Mouse (Mus musculus): Measurements from ENCODE around the gene Syndig1.

The Syndig1 gene

GRCm38 (mm10) chr2:149828911-149829310 lies at the start of gene Syndig1:
Syndig1 (plus strand) TSS chr2:149829211.
- DNase-seq (ENCODE audit: inconsistent ontology term), result no peak

GRCm38 (mm10) chr2:149798613-149799012 lies 30.4 kb upstream of the Syndig1 start:
- DNase-seq (ENCODE audit: inconsistent ontology term), result peak; percentile 7

DNA sequence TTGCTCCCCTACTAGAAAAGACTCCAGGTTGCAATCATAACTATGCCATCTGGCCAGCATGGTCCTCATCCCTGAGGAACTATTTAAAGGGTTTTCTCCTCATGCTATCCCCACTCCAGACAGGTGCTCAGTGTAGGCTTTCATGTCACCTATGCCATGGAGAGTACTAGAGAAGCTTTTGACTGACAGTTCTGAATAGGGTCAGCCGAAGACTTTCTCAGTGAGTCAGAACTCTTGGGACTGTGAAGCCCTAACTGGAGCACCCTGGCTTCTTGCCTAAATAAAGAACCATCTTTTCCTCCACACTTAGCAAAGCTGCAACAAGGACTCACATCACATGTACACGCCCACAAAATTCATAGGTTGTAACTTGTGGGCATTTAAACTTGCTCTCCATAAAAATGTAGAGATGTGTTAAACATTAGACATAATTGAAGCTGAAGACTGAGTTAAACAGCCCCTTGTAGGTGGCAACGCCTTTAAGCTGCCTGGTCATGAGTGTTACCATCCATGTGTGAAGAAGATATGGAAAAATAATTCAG lies 24.3 kb upstream of the Syndig1 start:
- DNase-seq (ENCODE audit: inconsistent ontology term), result no peak

GRCm38 (mm10) chr2:149805256-149805655 lies 23.8 kb upstream of the Syndig1 start:
- no peak for DNase-seq (ENCODE audit: inconsistent ontology term)

- no peak for DNase-seq (ENCODE audit: inconsistent ontology term)
Measured at GRCm38 (mm10) chr2:149812899-149813298, 16.1 kb upstream of the Syndig1 start.

DNA sequence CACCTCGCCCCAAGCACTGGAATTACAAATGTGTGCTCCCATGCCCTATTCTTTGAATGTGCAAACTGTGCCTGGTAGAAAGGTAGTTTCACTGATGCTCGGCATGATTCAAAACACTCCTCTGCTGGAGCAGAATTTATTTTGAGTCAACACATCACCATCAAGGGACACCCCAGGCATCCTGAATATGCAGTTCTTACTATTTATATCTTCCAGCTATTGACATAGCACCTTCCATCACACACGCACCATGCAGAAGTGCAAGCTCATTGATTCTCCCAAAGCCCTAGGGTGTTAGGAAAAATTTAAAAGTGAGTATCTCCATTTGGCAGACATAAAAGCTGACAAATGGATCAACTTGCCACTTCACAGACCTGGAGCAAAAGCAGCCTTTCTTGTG lies 10.6 kb upstream of the Syndig1 start:
- DNase-seq (ENCODE audit: inconsistent ontology term), result no peak

GRCm38 (mm10) chr2:149819751-149820150 lies 9.3 kb upstream of the Syndig1 start:
- DNase-seq (ENCODE audit: inconsistent ontology term), result no peak

- no peak for DNase-seq (ENCODE audit: inconsistent ontology term)
Measured at GRCm38 (mm10) chr2:149820201-149820600, 8.8 kb upstream of the Syndig1 start.

DNA sequence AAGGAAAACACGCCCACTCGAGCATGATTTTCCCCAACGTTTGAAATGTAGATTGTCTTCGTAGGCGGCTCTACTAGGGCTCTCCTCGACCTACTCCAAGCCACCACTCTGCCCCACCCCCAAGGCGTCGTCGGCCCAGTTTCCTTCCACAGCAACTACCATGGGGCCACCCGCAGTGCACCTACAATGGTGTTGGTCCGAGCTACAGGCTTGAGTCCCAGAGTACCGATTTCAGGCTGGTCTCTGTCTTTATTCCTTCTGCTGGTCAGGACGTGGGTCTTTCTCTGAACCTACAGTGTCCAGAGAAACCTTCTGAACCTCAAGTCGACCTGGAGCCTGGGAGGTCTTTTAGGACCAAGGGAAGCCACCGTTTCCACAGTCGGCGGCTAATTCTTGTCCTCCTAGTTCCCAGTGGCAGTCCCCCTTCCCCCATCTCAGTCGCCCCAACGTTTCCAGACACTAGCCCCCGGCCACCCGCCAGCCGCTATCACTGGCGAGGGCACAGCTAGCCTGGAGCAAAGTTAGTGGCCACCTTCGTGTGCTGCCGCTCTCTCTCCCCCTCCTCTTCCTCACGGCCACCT lies 1.0 kb downstream of the Syndig1 start:
- DNase-seq (ENCODE audit: inconsistent ontology term), result no peak

GRCm38 (mm10) chr2:149830536-149831458 lies 1.8 kb downstream of the Syndig1 start, which contains the start of gene C530025M09Rik:
C530025M09Rik (minus strand) TSS chr2:149831213.
- DNase-seq (ENCODE audit: inconsistent ontology term), result peak; percentile 79

- DNase-seq (ENCODE audit: inconsistent ontology term), result peak; percentile 37
Measured at GRCm38 (mm10) chr2:149831459-149832245, 2.6 kb downstream of the Syndig1 start.

DNA sequence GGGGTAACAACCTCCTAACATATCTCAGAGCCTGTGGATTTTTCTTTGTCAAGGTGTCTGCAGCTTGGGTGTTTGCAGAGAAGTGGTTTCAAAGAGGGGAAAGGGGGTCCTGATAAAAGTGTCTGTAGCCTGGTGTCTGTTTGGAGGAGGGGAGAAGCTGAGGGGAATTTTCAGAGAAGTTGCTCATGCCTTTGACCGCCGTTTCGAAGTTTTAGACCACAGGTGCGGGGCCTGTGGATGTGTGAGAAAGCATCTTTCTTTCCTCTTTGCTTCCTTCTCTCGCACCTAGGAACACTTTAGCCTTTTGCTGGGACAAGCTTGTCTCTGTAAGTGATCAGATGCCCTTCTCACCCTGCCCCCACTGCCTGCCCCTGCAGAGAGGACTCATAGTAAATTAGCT lies 3.3 kb downstream of the Syndig1 start:
- no peak for DNase-seq (ENCODE audit: inconsistent ontology term)

DNA sequence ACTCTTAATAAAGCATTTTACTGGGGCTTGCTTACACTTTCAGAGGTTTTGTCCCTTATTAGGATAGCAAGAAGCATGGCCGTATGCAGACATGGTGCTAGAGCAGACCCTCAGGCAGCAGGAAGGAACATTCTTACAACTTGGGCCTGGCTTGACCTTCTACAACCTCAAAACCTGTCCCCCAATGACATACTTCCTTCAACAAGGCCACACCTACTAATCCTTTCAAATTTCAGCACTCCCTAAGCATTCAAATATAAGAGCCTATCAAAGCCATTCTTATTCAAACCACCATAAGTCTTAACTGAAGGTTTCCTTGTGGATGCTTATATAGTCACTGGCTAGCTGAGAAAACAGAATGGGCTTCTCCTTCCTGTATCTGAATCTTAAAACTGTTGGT lies 6.1 kb downstream of the Syndig1 start:
- DNase-seq (ENCODE audit: inconsistent ontology term), result no peak

- no peak for DNase-seq (ENCODE audit: inconsistent ontology term)
Measured at GRCm38 (mm10) chr2:149836471-149837135, 7.6 kb downstream of the Syndig1 start.

DNA sequence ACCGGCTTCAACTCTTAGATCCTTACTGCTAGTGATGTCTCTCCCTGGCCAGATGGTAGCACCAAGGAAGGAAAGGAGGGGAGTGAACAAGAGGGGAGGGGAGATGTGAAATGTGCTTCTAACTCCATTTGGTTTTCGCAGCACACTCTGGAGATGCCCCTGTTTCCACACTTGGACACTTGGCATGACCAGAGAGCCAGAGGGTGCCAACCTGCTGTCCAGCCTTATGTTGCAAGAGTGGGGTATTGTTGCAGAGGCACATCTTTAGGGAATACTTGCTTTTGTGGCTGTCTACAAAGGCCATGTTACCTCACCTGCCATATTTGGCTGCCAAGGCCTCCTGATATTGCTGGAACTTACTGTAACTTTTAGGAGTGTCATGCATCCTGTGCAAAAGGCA lies 10.7 kb downstream of the Syndig1 start:
- no peak for DNase-seq (ENCODE audit: inconsistent ontology term)

GRCm38 (mm10) chr2:149844575-149844974 lies 15.6 kb downstream of the Syndig1 start:
- no peak for DNase-seq (ENCODE audit: inconsistent ontology term)

DNA sequence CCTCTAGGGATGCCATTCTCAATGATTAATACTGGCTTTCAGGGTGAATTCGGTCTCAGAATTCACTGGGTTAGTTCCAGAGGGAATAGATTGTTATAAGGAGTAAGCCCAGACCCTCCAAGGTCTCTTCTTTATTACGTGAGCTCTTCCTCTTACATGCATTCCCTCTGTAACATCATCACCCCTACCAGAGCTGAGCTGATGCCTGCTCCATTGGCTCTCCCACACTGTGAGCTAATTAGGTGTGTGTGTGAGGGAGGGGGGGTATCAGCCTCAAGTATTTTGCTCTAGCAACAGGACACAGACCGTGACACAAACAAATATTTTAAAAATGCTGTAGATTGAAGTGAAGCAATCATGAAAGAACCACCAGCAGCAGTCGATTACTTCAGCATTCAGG lies 19.8 kb downstream of the Syndig1 start:
- no peak for DNase-seq (ENCODE audit: inconsistent ontology term)

GRCm38 (mm10) chr2:149861002-149861401 lies 32.0 kb downstream of the Syndig1 start:
- no peak for DNase-seq (ENCODE audit: inconsistent ontology term)

GRCm38 (mm10) chr2:149865914-149866435 lies 37.0 kb downstream of the Syndig1 start:
- DNase-seq (ENCODE audit: inconsistent ontology term), result no peak

DNA sequence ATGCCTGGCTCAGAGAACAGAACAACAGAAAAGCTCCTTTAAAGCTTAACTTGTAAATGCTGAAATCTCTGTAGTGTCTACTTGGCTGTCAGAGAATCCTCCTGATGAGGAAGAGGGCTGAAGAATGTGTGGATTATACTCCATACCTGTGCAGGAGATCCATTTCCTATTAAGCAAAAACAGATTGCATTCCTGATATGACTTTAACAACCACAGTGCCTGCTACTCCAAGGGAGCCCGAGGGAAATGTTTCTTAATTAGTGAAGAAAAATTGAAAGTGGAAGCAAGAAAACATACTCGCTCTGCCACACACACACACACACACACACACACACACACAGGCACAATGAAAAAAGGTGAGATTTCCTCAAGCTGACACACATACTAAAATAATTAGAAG lies 41.5 kb downstream of the Syndig1 start:
- DNase-seq (ENCODE audit: inconsistent ontology term), result no peak

DNA sequence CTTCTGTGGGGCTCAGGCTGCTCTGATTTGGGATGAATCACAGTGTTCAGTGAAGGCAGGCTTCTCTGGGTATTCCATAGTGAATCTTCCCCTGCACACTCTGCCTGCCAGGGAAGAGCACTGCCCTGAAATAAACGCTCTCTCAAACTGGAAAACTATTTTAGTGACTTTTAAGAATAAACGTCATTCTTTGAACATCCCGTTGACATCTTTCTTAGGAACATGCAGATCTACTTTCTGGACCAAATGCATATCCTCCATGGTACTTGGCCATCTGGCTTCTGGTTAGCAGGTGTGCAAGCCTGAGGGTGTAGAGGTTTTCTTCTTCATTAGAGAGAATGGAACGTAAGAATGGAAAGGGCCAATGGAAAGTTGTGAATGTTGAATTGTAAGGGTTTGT lies 43.5 kb downstream of the Syndig1 start:
- DNase-seq (ENCODE audit: inconsistent ontology term), result no peak

All from Muller cell, postnatal 12 days (primary cell).